Mouse (Mus musculus): Measurements from ENCODE around the gene Mertk.
A peak's percentile ranks its signal among the peaks of the same experiment; 100 is the strongest.

The Mertk gene

GRCm38 (mm10) chr2:128817786-128818681 lies 119.3 kb downstream of the Mertk start, which contains the start of gene Tmem87b:
Gene Tmem87b (plus strand): TSS chr2:128818118.
- DNase-seq (ENCODE audit: extremely low spot score, low read depth, low spot score): peak; percentile 78

- no peak for DNase-seq (ENCODE audit: extremely low spot score, low read depth, low spot score)
These were observed 120.3 kb downstream of the Mertk start for GRCm38 (mm10) chr2:128818956-128819643.

GRCm38 (mm10) chr2:128820631-128821030 lies 121.9 kb downstream of the Mertk start:
- DNase-seq (ENCODE audit: extremely low spot score, low read depth, low spot score): no peak

- no peak for DNase-seq (ENCODE audit: extremely low spot score, low read depth, low spot score)
These were observed 125.1 kb downstream of the Mertk start for GRCm38 (mm10) chr2:128823893-128824292.

GRCm38 (mm10) chr2:128827787-128828186 lies 129.0 kb downstream of the Mertk start:
- no peak for DNase-seq (ENCODE audit: extremely low spot score, low read depth, low spot score)

GRCm38 (mm10) chr2:128832611-128833010 lies 133.9 kb downstream of the Mertk start:
- DNase-seq (ENCODE audit: extremely low spot score, low read depth, low spot score): no peak

GRCm38 (mm10) chr2:128833035-128833434 lies 134.3 kb downstream of the Mertk start:
- DNase-seq (ENCODE audit: extremely low spot score, low read depth, low spot score): no peak

- no peak for DNase-seq (ENCODE audit: extremely low spot score, low read depth, low spot score)
These were observed 134.7 kb downstream of the Mertk start for GRCm38 (mm10) chr2:128833435-128833834.

- DNase-seq (ENCODE audit: extremely low spot score, low read depth, low spot score): no peak
These were observed 138.8 kb downstream of the Mertk start for GRCm38 (mm10) chr2:128837531-128837930.

GRCm38 (mm10) chr2:128838611-128839010 lies 139.9 kb downstream of the Mertk start:
- no peak for DNase-seq (ENCODE audit: extremely low spot score, low read depth, low spot score)

- no peak for DNase-seq (ENCODE audit: extremely low spot score, low read depth, low spot score)
These were observed 140.7 kb downstream of the Mertk start for GRCm38 (mm10) chr2:128839501-128839900.

GRCm38 (mm10) chr2:128842437-128842836 lies 143.7 kb downstream of the Mertk start:
- no peak for DNase-seq (ENCODE audit: extremely low spot score, low read depth, low spot score)

- DNase-seq (ENCODE audit: extremely low spot score, low read depth, low spot score): no peak
These were observed 151.3 kb downstream of the Mertk start for GRCm38 (mm10) chr2:128850036-128850435.
